In the genomic region with DNA sequence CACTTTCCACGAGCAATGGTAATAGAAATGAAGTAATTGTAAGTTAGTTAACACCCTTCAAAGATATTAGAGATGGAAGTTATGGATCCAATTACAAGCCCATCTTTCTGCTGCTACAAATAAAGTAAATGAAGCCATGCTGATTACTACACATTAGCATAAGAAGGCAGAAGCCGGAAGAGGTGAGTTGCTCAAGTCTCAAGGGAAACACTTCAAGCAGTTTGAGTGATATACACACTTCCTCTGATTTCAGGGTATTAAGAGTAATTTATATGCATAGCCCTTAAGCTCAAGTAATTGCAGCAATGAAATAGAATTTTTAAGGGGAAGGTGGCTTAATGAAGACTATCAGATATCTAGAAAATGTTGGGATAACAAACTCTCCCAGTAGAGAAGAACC, we compare ENCODE assay signal across 28 mouse cellular contexts.
DNase-seq lines count a peak whose midpoint lies in the region; ATAC-seq lines count a peak whose summit lies in the region.
"Had no signal": no experiment of that assay in that cellular context is flagged by ENCODE, and none has a peak within 500 bp of the region (broad histone marks: within the 10 kb centered on the region; RNA-seq: fewer than 3 reads in every experiment).

No protein-coding gene starts in this region.

- H3K4me1 ChIP-seq in hindbrain, embryonic 13.5 days (replicated peaks): peaks cover 12% of the 10 kb centered on the region
- no peaks in the 10 kb centered on the region for H3K4me1 ChIP-seq in hindbrain, embryonic 10.5 days (replicated peaks)
- H3K4me1 ChIP-seq in midbrain, embryonic 15.5 days: peaks cover 7% of the 10 kb centered on the region; the same call in 1 of the 2 replicates
- peaks cover 4% of the 10 kb centered on the region; the same call in 1 of the 2 replicates for H3K4me1 ChIP-seq in midbrain, embryonic 16.5 days (ENCODE audit: control insufficient read depth, insufficient read depth, low read length)
- H3K4me1 ChIP-seq in heart, embryonic 11.5 days (ENCODE audit: control insufficient read depth, insufficient read depth, low read length): no peaks in the 10 kb centered on the region; the same call in 1 of the 2 replicates
- H3K4me1 ChIP-seq: embryonic facial prominence, embryonic 13.5 days; forebrain, embryonic 15.5 days had no signal

- peak; percentile 36; the same call in 1 of the 2 replicates for ATAC-seq in hindbrain, embryonic 13.5 days (ENCODE audit: low FRiP score)
- ATAC-seq in midbrain, embryonic 15.5 days (replicated peaks): 0 out of 2 replicates have a peak, but pooled peaks have one; percentile 46
- ATAC-seq in midbrain, embryonic 16.5 days: no peak
- peak; percentile 42 for ATAC-seq in megakaryocyte progenitor cell, adult 5-6 weeks (replicated peaks; ENCODE audit: poor library complexity)
- ATAC-seq in heart, embryonic 11.5 days (replicated peaks; ENCODE audit: insufficient number of reproducible peaks, low FRiP score, low TSS enrichment): no peak
- no peak for ATAC-seq in erythroid progenitor cell, adult 5-6 weeks (replicated peaks; ENCODE audit: low FRiP score, poor library complexity, severe bottlenecking)
- ATAC-seq: CD4-positive, CD25-positive, alpha-beta regulatory T cell, adult 4 months; forebrain, embryonic 15.5 days; intestine, embryonic 16.5 days; liver, embryonic 12.5 days; Patski had no signal

- peak overlapping the region; percentile 69 for H3K27ac ChIP-seq in hindbrain, embryonic 13.5 days
- H3K27ac ChIP-seq in hindbrain, embryonic 10.5 days: no peak overlapping the region
- H3K27ac ChIP-seq in midbrain, embryonic 15.5 days: no peak overlapping the region
- H3K27ac ChIP-seq in midbrain, embryonic 16.5 days (ENCODE audit: low read length): no peak overlapping the region
- H3K27ac ChIP-seq in heart, embryonic 11.5 days (ENCODE audit: low read depth, low read length): no peak overlapping the region
- H3K27ac ChIP-seq: embryonic facial prominence, embryonic 13.5 days; forebrain, embryonic 15.5 days; heart, embryonic 10.5 days; limb, embryonic 13.5 days; stomach, postnatal 0 days had no signal

- H3K4me3 ChIP-seq in hindbrain, embryonic 13.5 days: no peak overlapping the region
- no peak overlapping the region for H3K4me3 ChIP-seq in hindbrain, embryonic 10.5 days
- no peak overlapping the region for H3K4me3 ChIP-seq in midbrain, embryonic 15.5 days
- H3K4me3 ChIP-seq in midbrain, embryonic 16.5 days (ENCODE audit: low read depth, low read length): no peak overlapping the region
- no peak overlapping the region for H3K4me3 ChIP-seq in heart, embryonic 11.5 days (ENCODE audit: low read depth, low read length)
- H3K4me3 ChIP-seq: embryonic facial prominence, embryonic 13.5 days; erythroblast, embryonic 14.5 days; forebrain, embryonic 15.5 days; heart, embryonic 10.5 days; limb, embryonic 13.5 days; liver, embryonic 12.5 days; megakaryocyte, embryonic 14.5 days had no signal

- no peaks in the 10 kb centered on the region for H3K36me3 ChIP-seq in hindbrain, embryonic 13.5 days
- no peaks in the 10 kb centered on the region for H3K36me3 ChIP-seq in hindbrain, embryonic 10.5 days
- no peaks in the 10 kb centered on the region for H3K36me3 ChIP-seq in midbrain, embryonic 15.5 days (replicated peaks)
- H3K36me3 ChIP-seq in midbrain, embryonic 16.5 days (ENCODE audit: control insufficient read depth, insufficient read depth, low read length): no peaks in the 10 kb centered on the region
- no peaks in the 10 kb centered on the region for H3K36me3 ChIP-seq in heart, embryonic 11.5 days (ENCODE audit: control insufficient read depth, insufficient read depth, low read length)
- H3K36me3 ChIP-seq: embryonic facial prominence, embryonic 13.5 days; forebrain, embryonic 15.5 days; heart, embryonic 10.5 days; limb, embryonic 13.5 days; liver, embryonic 12.5 days had no signal

- 48% methylated on average over 2 of the region's 2 CpGs for WGBS in hindbrain, embryonic 13.5 days
- WGBS in hindbrain, embryonic 10.5 days: 81% methylated on average over 2 of the region's 2 CpGs
- WGBS in midbrain, embryonic 15.5 days: 48% methylated on average over 2 of the region's 2 CpGs
- WGBS in midbrain, embryonic 16.5 days: 54% methylated on average over 2 of the region's 2 CpGs
- 80% methylated on average over 2 of the region's 2 CpGs for WGBS in heart, embryonic 11.5 days (ENCODE audit: insufficient replicate concordance)

- no peaks in the 10 kb centered on the region for H3K9me3 ChIP-seq in hindbrain, embryonic 13.5 days
- no peaks in the 10 kb centered on the region for H3K9me3 ChIP-seq in hindbrain, embryonic 10.5 days
- H3K9me3 ChIP-seq in midbrain, embryonic 15.5 days: no peaks in the 10 kb centered on the region
- H3K9me3 ChIP-seq in midbrain, embryonic 16.5 days (replicated peaks; ENCODE audit: control insufficient read depth, low read length, poor library complexity, severe bottlenecking): no peaks in the 10 kb centered on the region
- H3K9me3 ChIP-seq in heart, embryonic 11.5 days (replicated peaks; ENCODE audit: control insufficient read depth, low read length): no peaks in the 10 kb centered on the region
- H3K9me3 ChIP-seq: embryonic facial prominence, embryonic 13.5 days; forebrain, embryonic 15.5 days; G1E; heart, embryonic 10.5 days; limb, embryonic 13.5 days; liver, embryonic 12.5 days; megakaryocyte, embryonic 14.5 days had no signal

- no peak overlapping the region for H3K9ac ChIP-seq in hindbrain, embryonic 13.5 days
- no peak overlapping the region for H3K9ac ChIP-seq in midbrain, embryonic 15.5 days
- no peak overlapping the region for H3K9ac ChIP-seq in midbrain, embryonic 16.5 days (ENCODE audit: low read depth, low read length)
- no peak overlapping the region for H3K9ac ChIP-seq in heart, embryonic 11.5 days (ENCODE audit: low read depth, low read length)
- H3K9ac ChIP-seq: embryonic facial prominence, embryonic 13.5 days; forebrain, embryonic 15.5 days; limb, embryonic 13.5 days; liver, embryonic 12.5 days had no signal

- H3K4me2 ChIP-seq in hindbrain, embryonic 13.5 days: no peak overlapping the region
- no peak overlapping the region for H3K4me2 ChIP-seq in midbrain, embryonic 15.5 days
- no peak overlapping the region for H3K4me2 ChIP-seq in midbrain, embryonic 16.5 days (ENCODE audit: low read length)
- no peak overlapping the region for H3K4me2 ChIP-seq in heart, embryonic 11.5 days
- H3K4me2 ChIP-seq: embryonic facial prominence, embryonic 13.5 days; forebrain, embryonic 15.5 days; limb, embryonic 13.5 days; liver, embryonic 12.5 days had no signal

- H3K27me3 ChIP-seq in hindbrain, embryonic 13.5 days: no peaks in the 10 kb centered on the region
- no peaks in the 10 kb centered on the region for H3K27me3 ChIP-seq in hindbrain, embryonic 10.5 days (ENCODE audit: insufficient read depth, poor library complexity, severe bottlenecking)
- H3K27me3 ChIP-seq in midbrain, embryonic 15.5 days (replicated peaks): no peaks in the 10 kb centered on the region
- no peaks in the 10 kb centered on the region for H3K27me3 ChIP-seq in midbrain, embryonic 16.5 days (ENCODE audit: control insufficient read depth, insufficient read depth, low read depth, low read length)
- H3K27me3 ChIP-seq in heart, embryonic 11.5 days (ENCODE audit: control insufficient read depth, insufficient read depth, low read length): no peaks in the 10 kb centered on the region
- H3K27me3 ChIP-seq: embryonic facial prominence, embryonic 13.5 days; forebrain, embryonic 15.5 days; limb, embryonic 13.5 days; liver, embryonic 12.5 days; megakaryocyte, embryonic 14.5 days; Patski had no signal

- no peak for DNase-seq in hindbrain, embryonic 10.5 days (ENCODE audit: low spot score)
- no peak for DNase-seq in cerebellum, adult 9-10 months
- DNase-seq: cerebellum, adult 18-20 months; cerebellum, postnatal 25 days; embryo, embryonic 11 days; kidney, postnatal 36 days; layer of hippocampus, postnatal 36 days; lung, adult 18-20 months; lung, postnatal 14 days; thymus, adult 2 months had no signal

Comparison
In these comparisons a context has a peak if more than half of its experiments do, and no peak if none do; other contexts are left out.
1. ATAC-seq: peak in hindbrain, embryonic 13.5 days (single experiment), midbrain, embryonic 15.5 days (single experiment) and megakaryocyte progenitor cell, adult 5-6 weeks (single experiment); none in midbrain, embryonic 16.5 days (single experiment), heart, embryonic 11.5 days (single experiment) and erythroid progenitor cell, adult 5-6 weeks (single experiment).